Mouse (Mus musculus) small intestine, adult 2 months (tissue): ENCODE measurements around the gene Cenpq.

Experiments
- CTCF ChIP-seq: fragments of 200-500 bp; IDR thresholded peaks from 2 replicates; pipeline ENCODE4 v1.5.1; 2012; ENCODE audit warnings: low read depth, mild to moderate bottlenecking, control low read depth, inconsistent platforms, low read length, moderate library complexity, mixed read lengths; ENCODE audit not compliant: insufficient replicate concordance, insufficient read length; ENCODE audit errors: extremely low read depth
- POLR2A ChIP-seq: fragments of 200-500 bp; IDR thresholded peaks from 2 replicates; pipeline ENCODE4 v1.6.1; 2012; ENCODE audit warnings: low read depth, mild to moderate bottlenecking, control low read depth, inconsistent platforms, low read length, moderate library complexity

- TF ChIP-seq CTCF (no peak), POLR2A (no peak)
These were observed 38.0 kb downstream of the Cenpq start for GRCm38 (mm10) chr17:40896863-40897262.
